Mouse (Mus musculus) heart, embryonic 14.5 days (tissue): ENCODE data around the gene Cdh8. TPM values are rescaled to one million over a fixed set of nuclear protein-coding genes. Genes with fewer than 3 reads are reported as not detected.
"Not testable (repeated sequence)": the region's sequence is repeated elsewhere in the genome, so short reads cannot be mapped to it uniquely, and the experiment has no call there.

ENCODE experiments used
- ATAC-seq: fragments of 200-750 bp; cut with Nextera tagmentation; 2 replicates; pipeline ENCODE4 v1.8.0; 2017; ENCODE audit warnings: low read depth, moderate TSS enrichment; ENCODE audit not compliant: insufficient number of reproducible peaks, insufficient read depth, low FRiP score
- H3K27ac ChIP-seq, 2 experiments: fragments of 200-500 bp in 1 of 2; fragments of 300-500 bp in 1 of 2; sonication (generic) in 1 of 2; replicated peaks in 1 of 2; 2 replicates each; pipeline ENCODE4 v1.5.1; 2012 to 2014; ENCODE audit warnings: low read depth in 2 of 2, low read length in 2 of 2, control low read depth in 1 of 2, mild to moderate bottlenecking in 1 of 2, mixed read lengths in 1 of 2; ENCODE audit not compliant: control insufficient read depth in 1 of 2, insufficient read depth in 1 of 2
- H3K27me3 ChIP-seq: fragments of 300-500 bp; sonication (generic); 2 replicates; pipeline ENCODE4 v1.6.1; 2014; ENCODE audit warnings: mild to moderate bottlenecking, low read length, control low read depth; ENCODE audit not compliant: control insufficient read depth, insufficient read depth
- H3K36me3 ChIP-seq: fragments of 300-500 bp; sonication (generic); 2 replicates; pipeline ENCODE4 v1.6.1; 2014; ENCODE audit warnings: mild to moderate bottlenecking, control low read depth, low read length, mixed read lengths; ENCODE audit not compliant: control insufficient read depth, insufficient read depth
- H3K4me1 ChIP-seq, 2 experiments: fragments of 200-500 bp in 1 of 2; fragments of 300-500 bp in 1 of 2; sonication (generic) in 1 of 2; 2 replicates each; pipeline ENCODE4 v1.6.1; 2012 to 2014; ENCODE audit warnings: low read length in 2 of 2, control low read depth in 1 of 2, mixed read lengths in 1 of 2; ENCODE audit not compliant: control insufficient read depth in 2 of 2, insufficient read depth in 2 of 2
- H3K4me2 ChIP-seq: fragments of 300-500 bp; sonication (generic); 2 replicates; pipeline ENCODE4 v1.6.1; 2014; ENCODE audit warnings: mild to moderate bottlenecking, low read length
- H3K4me3 ChIP-seq, 2 experiments: fragments of 200-500 bp in 1 of 2; fragments of 300-500 bp in 1 of 2; sonication (generic) in 1 of 2; 2 replicates each; pipeline ENCODE4 v1.5.1; 2012 to 2014; ENCODE audit warnings: low read length in 2 of 2, mild to moderate bottlenecking in 2 of 2, control low read depth in 1 of 2, low read depth in 1 of 2, moderate library complexity in 1 of 2; ENCODE audit not compliant: control insufficient read depth in 1 of 2, insufficient read depth in 1 of 2
- H3K9ac ChIP-seq: fragments of 300-500 bp; sonication (generic); 2 replicates; pipeline ENCODE4 v1.6.1; 2014; ENCODE audit warnings: mild to moderate bottlenecking, low read length
- H3K9me3 ChIP-seq: fragments of 300-500 bp; sonication (generic); 2 replicates; pipeline ENCODE4 v1.6.1; 2016; ENCODE audit warnings: low read length, control low read depth; ENCODE audit not compliant: control insufficient read depth
- WGBS: fragments of 180-500 bp; shearing (Covaris S2); extraction: QIAGEN DNeasy Blood & Tissue Kit; methylation state at CpG from one replicate; pipeline ENCODE4 v1.1.7; 2014; 5-methylcytosine and 5-hydroxymethylcytosine counted together
- polyA plus RNA-seq: library from polyadenylated mRNA; unstranded; fragments of >200 nt; fragmentation: Nextera tagmentation; extraction: Ambion mirVana; gene quantifications from 2 replicates; pipeline ENCODE4 v1.2.1, GENCODE M21; 2014

Gene Cdh8
- polyA plus RNA-seq, 1 experiment from 2014 or later = 1.1 TPM

GRCm38 (mm10) chr8:99166966-99167365 is 249.3 kb downstream of the Cdh8 start:
- Histone ChIP-seq H3K9me3 (no peaks in the 10 kb centered on the region), H3K4me2 (no peak overlapping the region), H3K4me3 (no peak overlapping the region), H3K36me3 (no peaks in the 10 kb centered on the region), H3K4me1 (0 out of 4 replicates have a peak, but pooled peaks cover 0 to 1% of the 10 kb centered on the region in 2 experiments), H3K27me3 (no peaks in the 10 kb centered on the region), H3K27ac (no peak overlapping the region), H3K9ac (no peak overlapping the region)
- WGBS = 43% methylated on average over 3 of the region's 3 CpGs
- no peak for ATAC-seq

GRCm38 (mm10) chr8:99161633-99162032 is 254.6 kb downstream of the Cdh8 start:
- H3K4me1 ChIP-seq = peaks cover 0 to 6% of the 10 kb centered on the region in 2 experiments; a peak in 1 of 4 replicates
- H3K27ac ChIP-seq = no peak overlapping the region
- no peak overlapping the region for H3K4me3 ChIP-seq
- no peak for ATAC-seq
- no peak overlapping the region for H3K4me2 ChIP-seq
- no peak overlapping the region for H3K9ac ChIP-seq
- H3K36me3 ChIP-seq = no peaks in the 10 kb centered on the region
- H3K9me3 ChIP-seq = no peaks in the 10 kb centered on the region
- WGBS = 10% methylated on average over 4 of the region's 4 CpGs
- H3K27me3 ChIP-seq = no peaks in the 10 kb centered on the region

DNA sequence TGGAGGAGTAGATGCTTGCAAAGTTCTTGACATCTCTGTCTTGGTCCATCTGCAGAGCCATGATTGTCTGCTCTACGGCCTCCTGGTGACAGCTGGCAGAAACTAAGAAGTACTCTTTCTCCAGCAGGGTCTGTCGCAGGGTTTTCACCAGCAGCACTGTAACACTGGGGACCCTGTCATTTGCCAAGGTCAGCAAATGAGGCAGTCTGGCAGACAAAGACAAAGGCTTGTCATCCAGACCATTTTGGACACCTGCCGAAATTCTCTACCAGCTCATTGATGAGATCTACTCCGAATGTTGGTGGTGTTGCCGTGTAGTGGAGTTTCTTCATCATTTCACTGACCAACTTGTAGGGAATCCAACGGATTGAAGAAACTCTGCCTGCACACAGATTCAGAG is 270.8 kb downstream of the Cdh8 start:
- H3K9me3 ChIP-seq = no peaks in the 10 kb centered on the region
- WGBS = 80% methylated on average over 6 of the region's 6 CpGs
- H3K9ac ChIP-seq = no peak overlapping the region
- no peaks in the 10 kb centered on the region for H3K36me3 ChIP-seq
- no peak overlapping the region for H3K27ac ChIP-seq
- no peaks in the 10 kb centered on the region for H3K4me1 ChIP-seq
- no peaks in the 10 kb centered on the region for H3K27me3 ChIP-seq
- no peak overlapping the region for H3K4me3 ChIP-seq
- no peak for ATAC-seq
- H3K4me2 ChIP-seq = no peak overlapping the region

DNA sequence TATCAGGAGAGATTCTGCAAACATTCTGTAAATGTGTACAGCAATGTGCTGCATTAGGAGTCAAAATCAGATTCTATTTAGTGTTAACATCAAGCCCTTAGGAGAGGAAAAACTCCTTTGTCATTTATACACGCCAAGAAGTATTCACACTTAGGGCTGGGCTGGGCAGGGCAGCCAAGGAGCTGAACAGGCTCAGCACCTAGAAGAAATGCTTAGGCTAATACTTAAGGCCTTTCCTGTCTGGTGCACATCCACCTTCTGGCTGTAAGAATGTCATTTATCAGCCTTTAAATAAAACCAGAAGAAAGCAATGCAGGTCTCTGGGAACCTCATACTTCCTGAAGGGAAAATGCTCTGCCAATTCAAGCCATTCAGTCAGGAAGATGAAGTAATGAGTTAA is 271.5 kb downstream of the Cdh8 start:
- not testable (repeated sequence) for H3K4me2 ChIP-seq

GRCm38 (mm10) chr8:99098453-99098852 is 317.8 kb downstream of the Cdh8 start:
- Histone ChIP-seq H3K9ac (no peak overlapping the region), H3K27ac (no peak overlapping the region), H3K9me3 (no peaks in the 10 kb centered on the region), H3K36me3 (no peaks in the 10 kb centered on the region), H3K27me3 (no peaks in the 10 kb centered on the region), H3K4me1 (no peaks in the 10 kb centered on the region), H3K4me2 (no peak overlapping the region), H3K4me3 (no peak overlapping the region)
- no peak for ATAC-seq
- WGBS = 43% methylated on average over 2 of the region's 2 CpGs

More for the DNA sequence above, 271.5 kb downstream of the Cdh8 start:
- WGBS = 68% methylated on average over 1 of the region's 1 CpGs
- ATAC-seq, H3K4me1 ChIP-seq, H3K4me3 ChIP-seq, H3K9ac ChIP-seq, H3K9me3 ChIP-seq, H3K36me3 ChIP-seq, H3K27me3 ChIP-seq, H3K27ac ChIP-seq: not testable (repeated sequence)

GRCm38 (mm10) chr8:99051344-99051743 is 364.9 kb downstream of the Cdh8 start:
- Histone ChIP-seq H3K27ac (no peak overlapping the region), H3K36me3 (no peaks in the 10 kb centered on the region), H3K27me3 (no peaks in the 10 kb centered on the region), H3K4me1 (no peaks in the 10 kb centered on the region), H3K9me3 (no peaks in the 10 kb centered on the region), H3K9ac (no peak overlapping the region), H3K4me2 (no peak overlapping the region), H3K4me3 (no peak overlapping the region)
- no peak for ATAC-seq

DNA sequence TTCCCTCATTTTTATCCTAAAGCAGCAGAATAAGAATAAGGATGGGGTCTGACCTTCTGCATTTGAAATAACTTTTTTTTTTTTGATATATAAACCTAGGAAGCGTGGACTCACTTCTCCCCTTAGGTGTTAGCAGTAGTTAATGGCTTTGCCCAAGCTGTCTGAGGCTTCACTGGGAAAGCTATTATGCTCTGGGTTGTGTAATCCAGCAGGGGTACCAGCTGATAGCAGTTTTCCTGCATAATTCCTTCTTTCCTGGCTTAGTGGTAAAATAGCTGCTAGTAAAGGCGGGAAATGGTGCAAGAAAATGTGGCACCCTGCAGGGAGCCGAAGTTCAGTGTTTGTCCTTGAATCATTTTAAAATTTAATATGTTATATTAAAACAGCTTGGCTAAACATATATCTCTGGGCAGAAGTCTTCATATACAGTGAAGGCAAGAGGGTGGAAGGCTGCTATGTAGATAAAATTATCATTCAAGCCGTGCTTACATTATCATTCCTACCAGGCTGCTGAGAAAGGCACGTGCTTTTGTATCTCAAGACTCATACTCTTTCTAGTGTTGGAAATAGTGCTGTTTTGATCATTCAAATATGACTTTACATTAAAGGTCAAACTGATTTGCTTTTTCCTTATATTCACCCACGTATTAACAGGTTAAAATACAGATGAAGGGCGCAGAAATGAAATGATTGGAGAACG is 367.5 kb downstream of the Cdh8 start:
- ATAC-seq = no peak
- Histone ChIP-seq H3K36me3 (no peaks in the 10 kb centered on the region), H3K9ac (no peak overlapping the region), H3K27me3 (no peaks in the 10 kb centered on the region), H3K27ac (no peak overlapping the region), H3K4me2 (no peak overlapping the region), H3K4me3 (no peak overlapping the region), H3K9me3 (no peaks in the 10 kb centered on the region), H3K4me1 (no peaks in the 10 kb centered on the region)
- 65% methylated on average over 8 of the region's 8 CpGs for WGBS

- no peak overlapping the region for H3K27ac ChIP-seq
- no peak for ATAC-seq
Observed at GRCm38 (mm10) chr8:99040423-99040822, 375.8 kb downstream of the Cdh8 start.

More at GRCm38 (mm10) chr8:99040423-99040822, 375.8 kb downstream of the Cdh8 start:
- Histone ChIP-seq H3K4me1 (no peaks in the 10 kb centered on the region), H3K27me3 (no peaks in the 10 kb centered on the region), H3K9me3 (no peaks in the 10 kb centered on the region), H3K9ac (no peak overlapping the region), H3K4me3 (no peak overlapping the region), H3K4me2 (no peak overlapping the region), H3K36me3 (no peaks in the 10 kb centered on the region)
- WGBS = 82% methylated on average over 2 of the region's 2 CpGs
